Mouse (Mus musculus) liver (tissue): ENCODE data around the gene B4galt4.
A peak's percentile ranks its signal among the peaks of the same experiment; 100 is the strongest.
"Not testable (repeated sequence)": the region's sequence is repeated elsewhere in the genome, so short reads cannot be mapped to it uniquely, and the experiment has no call there.

ENCODE experiments used
- DNase-seq: peaks from one replicate; pipeline ENCODE4 v3.0.0-alpha.2; 2020; ENCODE audit warnings: mixed read lengths

Gene B4galt4

GRCm38 (mm10) chr16:38742113-38742658 lies at the start of gene B4galt4:
B4galt4 (plus strand) TSS chr16:38742264.
- DNase-seq, result peak; percentile 70

- no peak for DNase-seq
Observed at GRCm38 (mm10) chr16:38694906-38695540, 47.0 kb upstream of the B4galt4 start.

- DNase-seq, result no peak
Observed at GRCm38 (mm10) chr16:38695557-38695956, 46.5 kb upstream of the B4galt4 start.

- DNase-seq, result no peak
Observed at GRCm38 (mm10) chr16:38697611-38698010, 44.5 kb upstream of the B4galt4 start.

- no peak for DNase-seq
Observed at GRCm38 (mm10) chr16:38700392-38701162, 41.5 kb upstream of the B4galt4 start.

- DNase-seq, result no peak
Observed at GRCm38 (mm10) chr16:38701492-38702185, 40.4 kb upstream of the B4galt4 start.

- DNase-seq, result no peak
Observed at GRCm38 (mm10) chr16:38702316-38702715, 39.7 kb upstream of the B4galt4 start.

GRCm38 (mm10) chr16:38703501-38703900 lies 38.6 kb upstream of the B4galt4 start:
- DNase-seq, result no peak

- no peak for DNase-seq
Observed at GRCm38 (mm10) chr16:38705531-38706281, 36.4 kb upstream of the B4galt4 start.

- no peak for DNase-seq
Observed at GRCm38 (mm10) chr16:38706782-38707181, 35.3 kb upstream of the B4galt4 start.

GRCm38 (mm10) chr16:38708962-38709520 lies 33.0 kb upstream of the B4galt4 start:
- no peak for DNase-seq

- DNase-seq, result no peak
Observed at GRCm38 (mm10) chr16:38711245-38711644, 30.8 kb upstream of the B4galt4 start.

- no peak for DNase-seq
Observed at GRCm38 (mm10) chr16:38712105-38712504, 30.0 kb upstream of the B4galt4 start.

GRCm38 (mm10) chr16:38712581-38713403 lies 29.3 kb upstream of the B4galt4 start, which contains the start of gene Arhgap31:
Arhgap31 (minus strand) TSS chr16:38713274.
- DNase-seq, result peak; percentile 77

- DNase-seq, result no peak
Observed at GRCm38 (mm10) chr16:38713404-38714258, 28.4 kb upstream of the B4galt4 start.

GRCm38 (mm10) chr16:38714259-38714526 lies 27.9 kb upstream of the B4galt4 start:
- DNase-seq, result not testable (repeated sequence)

GRCm38 (mm10) chr16:38721377-38721776 lies 20.7 kb upstream of the B4galt4 start:
- no peak for DNase-seq

GRCm38 (mm10) chr16:38724256-38724655 lies 17.8 kb upstream of the B4galt4 start:
- no peak for DNase-seq

GRCm38 (mm10) chr16:38724974-38725373 lies 17.1 kb upstream of the B4galt4 start:
- no peak for DNase-seq

- no peak for DNase-seq
Observed at GRCm38 (mm10) chr16:38728576-38729132, 13.4 kb upstream of the B4galt4 start.
